Mouse (Mus musculus) retina, postnatal 1 day (tissue): ENCODE results near the gene Dlx6.

Experiments
- DNase-seq: peaks from one replicate; pipeline ENCODE4 v3.0.0-alpha.2; 2012

The Dlx6 gene

GRCm38 (mm10) chr6:6877981-6878840 lies 15.1 kb downstream of the Dlx6 start:
- DNase-seq, result no peak

GRCm38 (mm10) chr6:6878841-6879291 lies 15.7 kb downstream of the Dlx6 start:
- no peak for DNase-seq

GRCm38 (mm10) chr6:6879371-6880325 lies 16.5 kb downstream of the Dlx6 start:
- no peak for DNase-seq

- DNase-seq, result no peak
These were observed 17.4 kb downstream of the Dlx6 start for GRCm38 (mm10) chr6:6880361-6881114.

GRCm38 (mm10) chr6:6881115-6881637 lies 18.0 kb downstream of the Dlx6 start:
- DNase-seq, result no peak

GRCm38 (mm10) chr6:6881638-6882190 lies 18.6 kb downstream of the Dlx6 start, which contains the start of gene Dlx5:
TSS of gene Dlx5 (minus strand) at chr6:6882085.
- peak; percentile 66 for DNase-seq

GRCm38 (mm10) chr6:6882266-6882797 lies 19.2 kb downstream of the Dlx6 start:
- peak; percentile 11 for DNase-seq

GRCm38 (mm10) chr6:6884897-6885296 lies 21.8 kb downstream of the Dlx6 start:
- DNase-seq, result peak; percentile 81

- no peak for DNase-seq
These were observed 23.1 kb downstream of the Dlx6 start for GRCm38 (mm10) chr6:6886225-6886624.

GRCm38 (mm10) chr6:6890047-6890446 lies 26.9 kb downstream of the Dlx6 start:
- DNase-seq, result no peak

GRCm38 (mm10) chr6:6909586-6909985 lies 46.5 kb downstream of the Dlx6 start:
- DNase-seq, result no peak

GRCm38 (mm10) chr6:6914304-6914703 lies 51.2 kb downstream of the Dlx6 start:
- DNase-seq, result no peak

GRCm38 (mm10) chr6:6914849-6915525 lies 51.9 kb downstream of the Dlx6 start:
- DNase-seq, result peak; percentile 67

GRCm38 (mm10) chr6:6915526-6915915 lies 52.4 kb downstream of the Dlx6 start:
- DNase-seq, result no peak

GRCm38 (mm10) chr6:6917334-6917733 lies 54.2 kb downstream of the Dlx6 start:
- no peak for DNase-seq
